Mouse (Mus musculus) large intestine, adult 2 months (tissue): ENCODE results near the gene Dnaja3. TPM values are rescaled to one million over a fixed set of nuclear protein-coding genes. Genes with fewer than 3 reads are reported as not detected.

ENCODE experiments used
- DNase-seq: peaks from one replicate; pipeline ENCODE4 v3.0.0-alpha.2; 2012; ENCODE audit warnings: low read depth, low spot score
- WGBS: fragments of 180-500 bp; shearing (Covaris S2); methylation state at CpG from one replicate; pipeline ENCODE4 v1.1.7; 2018; 5-methylcytosine and 5-hydroxymethylcytosine counted together
- polyA plus RNA-seq: library from polyadenylated mRNA; depleted of rRNA; stranded (reverse); fragments of >200 nt; gene quantifications from 2 replicates; pipeline ENCODE4 v1.2.3, GENCODE M21; 2012

Gene Dnaja3
- polyA plus RNA-seq, 1 experiment, result 35.5 TPM

DNA sequence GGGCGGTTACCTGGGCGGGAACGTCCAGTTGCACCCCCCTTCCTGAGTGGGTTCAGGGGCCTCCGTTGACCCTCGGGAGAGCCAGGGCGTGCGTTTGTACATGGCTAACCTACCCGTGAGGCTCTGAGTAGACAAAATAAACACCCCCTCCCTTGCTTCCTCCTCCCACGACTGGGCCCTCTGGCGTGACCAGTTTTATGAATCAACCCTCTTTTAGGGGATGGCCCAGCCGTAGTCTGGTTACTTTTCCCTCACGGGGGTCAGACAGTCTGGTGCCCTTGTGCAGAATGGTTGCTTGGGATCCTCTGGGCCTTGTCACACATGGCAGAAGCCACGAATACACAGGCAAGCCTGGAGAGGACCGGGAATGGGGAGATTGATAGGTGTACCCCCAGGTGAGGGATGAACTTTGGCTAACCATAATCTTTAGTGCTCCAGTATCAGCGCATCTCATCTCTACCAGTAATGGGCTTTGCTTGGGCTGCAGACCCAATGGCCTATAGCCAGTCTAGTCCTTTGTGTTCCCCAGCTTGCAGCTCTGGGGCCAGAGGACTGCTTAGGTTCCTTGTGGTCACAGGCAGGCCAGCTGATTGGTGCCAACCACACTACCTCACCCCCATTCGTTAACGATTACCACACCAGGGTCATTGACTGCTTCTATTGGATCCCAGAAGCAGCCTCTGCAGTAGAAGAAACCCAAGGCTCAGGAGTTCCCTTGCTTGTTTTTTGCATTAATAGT is 647 bp downstream of the Dnaja3 start:
- DNase-seq, result peak; percentile 47
- 3% methylated on average over 17 of the region's 17 CpGs for WGBS

DNA sequence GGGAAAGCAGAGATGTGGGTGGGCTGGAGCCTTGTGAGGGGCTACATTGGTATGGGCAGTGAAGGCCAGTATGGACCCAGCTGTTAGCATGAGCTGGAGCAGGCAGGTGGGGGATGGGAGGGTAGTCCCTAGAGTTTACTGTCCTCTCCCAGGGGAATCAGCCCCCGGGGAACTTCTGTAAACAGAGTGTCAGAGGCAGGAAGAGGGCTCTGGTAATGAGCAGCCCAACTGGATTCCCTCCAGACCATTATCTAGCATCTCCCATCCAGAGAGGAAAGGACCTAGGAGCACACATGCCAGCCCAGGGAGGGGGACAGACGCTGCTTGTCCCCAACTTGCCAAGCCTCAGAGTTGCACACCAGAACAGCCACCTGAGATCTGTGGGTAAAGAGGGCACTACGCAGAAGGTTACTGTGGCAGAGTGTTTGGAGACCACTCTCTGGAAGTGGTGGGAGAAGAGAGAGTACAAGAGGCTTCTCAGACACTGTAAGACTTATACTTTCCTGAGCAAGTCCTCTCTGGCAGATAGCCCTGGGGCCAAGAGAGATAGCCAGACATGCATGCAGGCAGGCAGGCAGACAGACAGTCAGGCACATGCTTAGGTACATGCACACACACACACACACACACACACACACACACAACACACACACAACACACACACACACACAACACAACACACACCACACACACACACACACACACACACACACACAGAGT is 1.5 kb downstream of the Dnaja3 start:
- DNase-seq, result no peak
- WGBS, result 37% methylated on average over 3 of the region's 3 CpGs

DNA sequence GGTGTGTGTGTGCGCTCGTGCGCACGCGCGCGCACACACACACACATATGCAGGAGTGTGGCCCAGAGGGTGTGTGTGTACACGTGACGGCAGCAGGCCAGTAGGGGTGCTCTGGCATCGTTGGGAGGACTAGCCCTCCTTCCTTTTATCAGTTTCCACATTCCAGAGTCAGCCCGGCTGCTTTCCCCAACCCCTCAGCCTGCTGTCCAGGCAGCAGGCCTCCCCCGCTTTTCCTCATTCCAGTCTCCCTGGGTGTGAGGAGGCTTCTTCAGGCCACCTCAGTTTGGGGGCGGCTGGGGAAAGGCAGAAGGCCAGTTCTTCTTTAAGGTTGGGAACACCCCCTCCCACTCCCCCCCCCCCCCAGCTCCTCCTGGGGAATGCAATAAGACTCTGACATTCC is 2.4 kb downstream of the Dnaja3 start:
- DNase-seq, result no peak
- WGBS, result 66% methylated on average over 13 of the region's 13 CpGs

DNA sequence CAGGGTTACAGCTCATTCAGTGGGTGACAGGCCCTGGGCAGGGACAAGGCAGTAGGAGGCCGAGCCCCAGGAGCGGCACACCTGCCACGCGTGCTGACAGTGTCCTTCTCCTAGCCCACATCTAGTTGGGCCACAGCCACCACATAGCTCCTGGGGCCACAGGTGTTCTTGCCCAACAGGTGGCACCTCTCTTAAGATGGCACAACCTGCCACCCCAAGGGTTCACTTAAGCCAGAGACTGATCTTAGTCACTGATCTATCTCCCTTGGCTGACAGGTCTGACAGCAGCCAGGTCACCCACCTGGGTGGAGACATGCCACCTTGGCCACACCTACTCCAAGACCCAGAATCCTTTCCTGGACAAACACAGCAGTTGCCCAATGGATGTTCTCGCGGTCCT is 3.1 kb downstream of the Dnaja3 start:
- 46% methylated on average over 6 of the region's 6 CpGs for WGBS
- no peak for DNase-seq

DNA sequence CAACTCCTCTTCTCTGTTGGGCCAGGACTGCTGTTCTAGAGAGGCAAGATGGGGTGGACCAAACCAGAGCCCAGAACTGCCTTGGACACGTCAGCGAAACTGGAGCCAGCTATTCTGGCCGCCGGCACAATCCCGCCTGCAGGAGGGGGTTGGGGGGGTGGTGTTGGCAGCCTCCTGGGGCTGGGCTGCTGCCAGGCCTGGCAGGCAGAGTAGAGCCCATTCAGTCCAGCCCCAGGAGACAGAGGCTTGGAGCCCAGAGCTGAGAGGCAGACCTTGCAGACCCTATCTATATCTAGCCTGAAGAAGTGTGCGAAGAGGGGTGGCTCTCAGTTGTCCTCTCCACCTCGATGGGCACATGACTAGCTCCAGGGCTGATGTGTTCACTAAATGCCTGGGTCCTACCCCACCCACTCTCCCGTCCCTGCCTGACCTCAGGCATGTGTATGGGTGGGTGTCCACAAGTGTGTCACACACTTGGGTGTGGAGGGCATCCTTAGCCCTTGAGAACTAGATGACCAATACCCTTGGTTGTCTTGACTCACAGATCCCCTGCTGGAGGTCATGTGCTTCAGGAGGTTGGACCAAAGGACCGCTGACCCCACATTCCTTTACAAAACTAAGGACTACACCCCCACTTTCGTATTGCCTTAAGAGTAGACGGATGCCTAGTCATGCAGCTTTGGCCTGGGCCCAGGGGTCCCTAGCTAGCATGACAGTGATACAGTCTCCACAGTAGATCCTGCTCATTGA is 4.1 kb downstream of the Dnaja3 start:
- WGBS, result 47% methylated on average over 11 of the region's 11 CpGs
- DNase-seq, result no peak

DNA sequence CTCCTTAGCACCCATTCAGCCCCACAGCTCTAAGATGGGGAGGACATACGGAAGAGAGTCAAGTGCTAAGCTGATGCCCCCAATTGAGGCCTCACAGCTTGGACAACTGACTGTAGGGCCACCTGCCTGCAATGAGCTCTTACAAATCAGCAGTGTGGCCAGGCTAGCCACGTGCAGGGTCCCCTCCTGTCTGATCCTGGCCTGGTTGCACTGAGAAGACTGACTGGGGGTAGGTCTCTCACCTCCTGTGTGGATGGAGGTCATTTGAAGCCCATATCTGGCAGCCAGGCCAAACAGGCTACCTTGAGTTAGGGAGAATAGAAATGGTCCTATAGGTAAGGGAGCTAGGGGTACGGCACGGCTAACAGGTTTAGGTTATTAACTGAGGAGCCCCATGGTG is 6.1 kb downstream of the Dnaja3 start:
- WGBS, result 83% methylated on average over 4 of the region's 4 CpGs
- DNase-seq, result no peak

DNA sequence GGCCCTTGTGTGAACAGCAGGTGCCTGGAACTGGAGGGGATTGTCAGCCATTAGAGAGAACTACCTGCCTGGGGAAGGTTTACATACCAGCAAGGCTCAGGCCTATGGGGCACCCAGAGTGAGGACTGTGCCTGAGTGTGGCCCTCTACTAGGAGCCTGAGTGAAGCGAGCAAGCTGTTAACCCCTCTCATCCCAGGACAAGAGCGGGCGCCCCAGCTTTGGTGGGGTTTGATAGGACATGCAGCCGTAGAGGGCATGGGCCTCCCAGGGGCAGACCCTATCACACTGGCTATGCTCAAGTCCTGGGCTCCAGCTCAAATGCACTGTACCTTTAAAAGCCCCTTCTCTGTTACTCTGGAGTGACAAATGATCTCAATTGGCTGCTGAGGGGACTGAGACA is 7.0 kb downstream of the Dnaja3 start:
- WGBS, result 88% methylated on average over 4 of the region's 4 CpGs
- no peak for DNase-seq

DNA sequence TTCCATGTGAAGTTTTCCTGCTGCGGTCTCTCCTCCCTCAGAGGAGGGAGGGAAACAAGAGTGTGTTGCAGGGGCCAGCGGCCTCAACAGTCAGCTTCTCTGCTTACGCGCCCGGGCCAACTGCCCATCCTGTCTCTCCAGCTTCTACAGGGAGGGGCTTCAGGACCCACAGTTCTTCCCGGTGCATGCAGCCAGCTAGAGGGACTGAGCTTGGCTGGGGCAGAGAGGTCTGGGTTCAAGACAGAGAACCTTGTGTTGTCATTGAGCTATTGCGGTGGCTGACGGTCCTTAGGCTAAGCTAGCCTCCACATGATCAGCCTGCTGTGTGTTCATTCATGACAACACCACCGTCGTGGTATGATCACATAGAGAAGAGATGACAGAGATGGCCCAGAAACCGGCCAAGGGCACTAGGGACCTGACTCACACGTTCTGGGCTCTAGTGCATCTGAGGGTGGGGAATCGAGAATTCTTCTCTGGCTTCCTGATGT is 7.9 kb downstream of the Dnaja3 start:
- 67% methylated on average over 13 of the region's 13 CpGs for WGBS
- DNase-seq, result no peak

DNA sequence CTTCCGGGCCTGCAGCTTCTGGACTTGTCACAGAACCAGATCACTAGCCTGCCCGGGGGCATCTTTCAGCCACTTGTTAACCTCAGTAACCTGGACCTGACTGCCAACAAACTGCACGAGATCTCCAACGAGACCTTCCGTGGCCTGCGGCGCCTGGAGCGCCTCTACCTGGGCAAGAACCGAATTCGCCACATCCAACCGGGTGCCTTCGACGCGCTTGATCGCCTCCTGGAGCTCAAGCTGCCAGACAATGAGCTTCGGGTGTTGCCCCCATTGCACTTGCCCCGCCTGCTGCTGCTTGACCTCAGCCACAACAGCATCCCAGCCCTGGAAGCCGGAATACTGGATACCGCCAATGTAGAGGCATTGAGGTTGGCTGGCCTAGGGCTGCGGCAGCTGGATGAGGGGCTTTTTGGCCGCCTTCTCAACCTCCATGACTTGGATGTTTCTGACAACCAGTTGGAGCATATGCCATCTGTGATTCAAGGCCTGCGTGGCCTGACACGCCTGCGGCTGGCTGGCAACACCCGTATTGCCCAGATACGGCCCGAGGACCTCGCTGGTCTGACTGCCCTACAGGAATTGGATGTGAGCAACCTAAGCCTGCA is 8.7 kb downstream of the Dnaja3 start:
- 87% methylated on average over 28 of the region's 28 CpGs for WGBS
- DNase-seq, result no peak

DNA sequence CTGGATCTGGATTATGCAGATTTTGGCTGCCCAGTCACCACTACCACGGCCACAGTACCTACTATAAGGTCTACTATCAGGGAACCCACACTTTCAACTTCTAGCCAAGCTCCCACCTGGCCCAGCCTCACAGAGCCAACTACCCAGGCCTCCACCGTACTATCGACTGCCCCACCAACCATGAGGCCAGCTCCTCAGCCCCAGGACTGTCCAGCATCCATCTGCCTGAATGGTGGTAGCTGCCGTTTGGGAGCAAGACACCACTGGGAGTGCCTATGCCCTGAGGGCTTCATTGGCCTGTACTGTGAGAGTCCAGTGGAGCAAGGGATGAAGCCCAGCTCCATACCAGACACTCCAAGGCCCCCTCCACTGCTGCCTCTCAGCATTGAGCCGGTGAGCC is 9.4 kb downstream of the Dnaja3 start:
- WGBS, result 91% methylated on average over 5 of the region's 5 CpGs
- DNase-seq, result no peak

DNA sequence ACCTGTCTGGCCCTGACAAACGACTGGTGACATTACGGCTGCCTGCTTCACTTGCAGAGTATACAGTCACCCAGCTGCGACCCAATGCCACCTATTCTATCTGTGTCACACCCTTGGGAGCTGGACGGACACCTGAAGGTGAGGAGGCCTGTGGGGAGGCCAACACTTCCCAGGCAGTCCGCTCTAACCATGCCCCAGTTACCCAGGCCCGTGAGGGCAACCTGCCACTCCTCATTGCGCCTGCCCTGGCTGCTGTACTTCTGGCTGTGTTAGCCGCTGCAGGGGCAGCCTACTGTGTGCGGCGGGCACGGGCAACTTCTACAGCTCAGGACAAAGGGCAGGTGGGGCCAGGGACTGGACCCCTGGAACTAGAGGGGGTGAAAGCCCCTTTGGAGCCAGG is 9.9 kb downstream of the Dnaja3 start:
- DNase-seq, result no peak
- WGBS, result 90% methylated on average over 11 of the region's 11 CpGs

DNA sequence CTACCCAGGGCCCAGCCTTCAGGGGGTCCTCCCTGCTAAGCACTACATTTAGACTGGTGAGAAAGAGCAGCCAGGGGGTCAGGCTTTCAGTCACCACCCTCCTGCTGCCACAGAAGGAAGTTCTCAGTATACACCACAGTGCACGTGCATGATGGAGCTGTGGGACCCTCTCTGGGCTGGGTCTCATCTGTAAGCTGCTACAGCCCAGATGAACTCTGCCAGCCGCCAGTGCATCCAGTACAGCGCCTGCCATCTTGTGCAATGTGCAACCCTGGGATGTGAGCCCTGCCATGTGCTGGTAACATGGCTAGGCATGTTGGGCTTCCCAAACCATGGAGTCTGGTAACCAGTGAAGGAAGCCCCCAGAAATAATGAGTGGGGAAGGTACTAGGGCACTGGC is 10.4 kb downstream of the Dnaja3 start:
- DNase-seq, result no peak
- WGBS, result 97% methylated on average over 3 of the region's 3 CpGs

DNA sequence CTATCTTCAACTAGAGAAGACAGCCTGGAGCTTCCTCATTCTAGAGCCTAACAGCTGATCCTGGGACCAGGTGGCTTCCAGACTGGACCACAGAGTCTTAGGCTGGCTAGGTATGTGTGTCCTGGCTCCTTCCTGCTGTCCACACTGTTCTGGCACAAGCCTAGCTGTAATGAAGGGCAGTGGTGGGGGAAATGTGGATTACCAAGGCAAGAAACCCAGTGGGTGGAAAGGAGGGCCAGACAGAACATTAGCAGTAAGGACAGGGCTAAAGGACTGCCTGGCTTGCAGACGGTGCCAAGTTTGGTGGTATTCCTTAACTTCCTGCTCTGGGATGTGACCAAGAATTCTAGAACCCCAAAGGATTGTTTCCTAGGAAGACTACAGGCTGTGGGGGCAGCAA is 11.3 kb downstream of the Dnaja3 start:
- no peak for DNase-seq
- WGBS, result 80% methylated on average over 1 of the region's 1 CpGs

DNA sequence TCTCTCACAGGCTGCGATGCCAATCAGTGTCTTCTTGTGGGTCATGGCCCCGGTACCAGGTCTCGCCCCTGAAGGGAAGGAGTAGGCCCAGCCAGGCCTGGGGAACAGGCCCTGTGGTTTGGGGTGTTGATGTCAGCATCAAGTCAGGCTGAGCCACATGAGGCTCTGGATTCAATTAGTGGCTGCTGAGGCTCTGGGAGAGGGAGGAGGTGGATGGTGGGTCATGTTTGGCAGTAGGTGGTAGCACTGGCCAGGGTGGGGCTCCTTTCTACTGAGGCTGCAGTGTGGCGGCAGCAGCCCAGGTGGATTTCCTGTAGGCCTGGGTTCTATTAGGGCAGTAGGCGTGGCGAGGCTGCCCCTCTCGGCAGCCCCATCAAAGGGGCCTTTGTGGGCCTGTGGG is 11.8 kb downstream of the Dnaja3 start:
- WGBS, result 83% methylated on average over 7 of the region's 7 CpGs
- DNase-seq, result no peak

DNA sequence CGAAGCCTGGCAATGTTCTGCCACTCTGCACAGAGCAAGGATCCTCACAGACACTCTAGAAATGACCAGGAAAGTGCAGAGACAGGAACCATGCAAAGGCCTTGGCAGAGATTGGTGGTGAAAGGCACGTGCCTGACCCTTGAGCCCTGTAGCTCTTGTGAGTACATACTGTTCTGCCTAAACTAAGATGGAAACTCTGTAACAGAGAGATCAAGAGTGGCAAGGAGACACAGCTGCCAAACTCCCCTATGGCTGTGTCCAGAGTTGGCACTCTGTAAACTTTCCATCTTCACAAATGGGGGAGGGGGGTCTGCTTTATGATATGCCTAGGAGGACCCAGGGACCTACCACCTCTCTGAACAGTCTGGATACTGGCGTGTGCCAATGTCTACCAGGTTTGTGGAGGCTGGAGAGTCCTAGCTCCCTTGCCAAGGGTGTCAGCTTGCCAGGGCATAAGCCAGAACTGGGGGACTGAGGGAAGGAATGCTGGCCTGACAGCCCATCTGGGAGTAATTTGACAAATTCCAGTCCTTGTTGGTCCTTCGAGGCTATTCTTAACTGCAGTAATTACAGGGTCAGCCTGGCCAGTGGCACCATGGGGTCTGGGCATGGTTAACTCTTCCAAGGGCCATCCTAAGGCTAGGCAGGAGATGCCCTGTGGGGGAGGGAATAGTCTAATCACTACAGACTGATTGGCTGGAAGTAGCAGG is 13.1 kb downstream of the Dnaja3 start:
- DNase-seq, result no peak
- WGBS, result 70% methylated on average over 4 of the region's 4 CpGs

DNA sequence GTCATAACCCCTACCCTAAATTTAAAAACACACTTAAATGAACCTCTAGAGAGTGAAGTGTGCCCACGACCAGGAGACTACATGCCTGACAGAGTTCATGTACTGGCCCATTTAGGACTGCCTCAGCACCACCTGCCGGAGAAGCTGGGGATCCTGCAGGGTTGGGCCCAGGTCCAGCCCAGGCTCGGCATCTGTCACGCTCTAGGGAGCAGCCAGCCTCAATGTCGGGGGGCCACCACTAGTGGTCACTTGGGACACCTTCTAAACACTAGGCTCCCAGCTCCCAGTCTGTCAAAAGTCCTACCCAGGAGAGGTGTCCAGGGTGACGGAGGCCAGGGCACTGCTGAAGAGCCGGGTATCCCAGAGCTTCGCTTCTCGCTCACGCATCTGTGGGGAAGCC is 14.9 kb downstream of the Dnaja3 start:
- no peak for DNase-seq

DNA sequence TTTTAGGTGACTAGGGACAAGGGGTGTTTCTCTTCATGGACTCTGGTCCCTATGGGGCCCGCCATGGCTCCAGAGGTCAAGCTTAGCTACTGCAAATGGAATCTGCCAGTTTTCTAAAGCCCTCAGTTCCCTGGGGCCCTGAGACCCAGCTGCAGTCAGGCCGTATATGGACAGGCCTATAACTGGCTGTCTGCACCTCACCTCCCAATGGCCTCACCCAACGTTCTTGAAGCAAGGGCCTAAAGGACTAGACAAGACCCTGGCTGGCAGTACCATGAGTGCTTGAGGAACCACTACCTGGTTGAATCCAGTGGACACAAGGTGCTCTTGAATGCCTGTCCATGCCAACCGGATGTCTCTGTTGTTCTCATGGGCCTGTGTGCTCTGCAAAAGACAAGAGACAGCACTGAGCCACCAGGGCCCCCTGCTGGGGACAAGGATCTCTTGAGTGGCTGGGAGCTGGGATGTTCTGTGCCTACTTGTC is 15.5 kb downstream of the Dnaja3 start:
- 43% methylated on average over 4 of the region's 4 CpGs for WGBS
- no peak for DNase-seq

More for the DNA sequence above, 14.9 kb downstream of the Dnaja3 start:
- WGBS, result 85% methylated on average over 10 of the region's 10 CpGs

DNA sequence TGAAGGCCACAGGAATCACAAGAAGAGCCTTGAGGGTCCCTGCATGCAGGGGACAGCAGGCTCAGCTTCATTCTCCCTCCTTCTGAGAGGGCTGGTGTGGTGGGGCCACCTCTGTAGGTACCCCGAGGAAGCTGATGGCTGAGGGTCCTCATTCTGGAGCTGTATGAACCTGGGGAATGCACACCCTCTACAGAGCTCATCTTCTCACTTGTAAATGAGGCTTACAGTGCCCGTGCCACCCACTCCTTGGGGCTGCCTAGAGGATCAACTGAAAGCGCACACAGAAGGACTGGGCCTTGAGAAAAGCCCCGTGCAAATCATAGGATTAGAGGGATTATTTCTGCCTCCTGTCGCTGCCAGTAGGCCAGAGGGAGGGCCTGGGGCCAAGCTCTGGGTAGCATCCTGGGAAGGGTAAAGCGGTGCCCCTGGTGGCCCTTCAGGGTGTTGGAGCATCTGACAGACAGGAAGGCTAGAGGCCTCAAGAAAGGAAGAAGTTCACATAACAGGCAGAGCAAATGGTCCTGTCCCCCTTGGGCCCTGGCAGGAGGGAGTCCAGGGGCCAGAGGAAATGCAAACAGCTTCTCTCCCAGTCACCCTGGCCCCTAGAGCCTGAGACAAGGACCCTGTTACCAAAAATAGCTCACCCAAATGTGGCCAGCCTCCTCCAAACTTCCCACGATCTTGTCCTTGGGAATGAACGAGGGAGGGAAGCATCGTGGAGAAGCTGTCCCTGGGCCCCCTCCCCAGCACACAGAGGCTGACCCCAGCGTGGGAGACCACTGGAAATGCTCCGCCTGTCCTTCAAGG is 16.2 kb downstream of the Dnaja3 start:
- no peak for DNase-seq

More for the DNA sequence above, 16.2 kb downstream of the Dnaja3 start:
- WGBS, result 64% methylated on average over 11 of the region's 11 CpGs
